Mouse (Mus musculus): ENCODE results near the gene Plcl2. TPM values are rescaled to one million over a fixed set of nuclear protein-coding genes. Genes with fewer than 3 reads are reported as not detected.
A peak's percentile ranks its signal among the peaks of the same experiment; 100 is the strongest.
"Not testable (repeated sequence)": the region's sequence is repeated elsewhere in the genome, so short reads cannot be mapped to it uniquely, and the experiment has no call there.

The Plcl2 gene
- polyA plus RNA-seq, 1 experiment: 6.7 TPM

DNA sequence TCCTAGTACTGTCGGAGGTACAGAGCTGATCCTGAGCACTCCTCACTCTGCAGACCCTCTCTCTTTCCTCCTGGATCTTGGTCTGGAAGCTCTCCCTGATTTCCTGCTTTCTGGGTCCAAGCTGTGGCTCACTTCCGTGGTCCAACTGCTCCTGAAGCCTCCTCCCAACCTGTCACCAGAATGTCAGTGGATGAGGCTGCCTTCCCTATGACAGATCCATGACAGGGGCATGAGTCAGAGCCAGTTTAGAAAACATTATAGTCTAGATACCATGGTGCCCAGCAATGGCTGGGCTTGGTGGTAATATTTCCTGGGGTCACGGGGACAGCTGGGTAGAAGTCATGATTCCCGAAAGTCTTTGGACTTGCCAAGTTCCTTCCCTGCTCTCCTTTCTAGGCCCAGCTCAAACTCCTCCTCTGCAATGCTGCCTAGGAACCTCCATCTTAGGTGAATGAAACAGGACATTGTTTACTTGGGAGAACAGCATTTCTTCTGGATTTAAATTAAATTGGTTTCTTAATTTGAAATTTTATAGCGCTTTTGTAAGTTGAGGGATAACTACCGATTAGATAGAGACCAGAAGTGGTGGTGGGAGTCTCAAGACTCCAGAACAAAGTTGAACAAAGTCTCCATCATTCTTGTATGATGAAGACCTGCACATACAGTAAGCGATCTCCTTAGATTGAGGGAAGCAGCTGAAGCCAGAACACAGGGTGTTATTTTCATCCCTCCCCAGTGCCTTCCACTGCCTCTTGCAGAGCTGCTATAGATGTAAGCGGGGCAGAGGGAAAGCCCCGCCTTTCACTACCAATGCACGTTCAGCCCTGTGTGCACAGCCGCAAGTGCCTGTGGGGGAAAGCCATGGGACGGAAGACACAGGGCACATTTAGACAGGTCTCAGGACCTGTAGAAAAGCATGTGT is 170.7 kb downstream of the Plcl2 start:
- no peaks in the 10 kb centered on the region for H3K27me3 ChIP-seq (ENCODE audit: control insufficient read depth, insufficient read depth, low read length)
- H3K27ac ChIP-seq (ENCODE audit: insufficient read depth, low read depth, low read length): no peak overlapping the region
- H3K36me3 ChIP-seq (ENCODE audit: control insufficient read depth, insufficient read depth, low read length): no peaks in the 10 kb centered on the region
- WGBS: 88% methylated on average over 12 of the region's 12 CpGs
- H3K4me1 ChIP-seq (ENCODE audit: control insufficient read depth, insufficient read depth, insufficient read length, low read length): peaks cover 20% of the 10 kb centered on the region
- TF ChIP-seq POLR2A (IDR thresholded peaks at IDR 0.05; ENCODE audit: low read depth, low read length) (no peak), CTCF (IDR thresholded peaks at IDR 0.05; ENCODE audit: extremely low read depth, insufficient read length, insufficient replicate concordance, low read depth, low read length) (no peak)
- no peak overlapping the region for H3K4me3 ChIP-seq (ENCODE audit: low read depth, low read length)

DNA sequence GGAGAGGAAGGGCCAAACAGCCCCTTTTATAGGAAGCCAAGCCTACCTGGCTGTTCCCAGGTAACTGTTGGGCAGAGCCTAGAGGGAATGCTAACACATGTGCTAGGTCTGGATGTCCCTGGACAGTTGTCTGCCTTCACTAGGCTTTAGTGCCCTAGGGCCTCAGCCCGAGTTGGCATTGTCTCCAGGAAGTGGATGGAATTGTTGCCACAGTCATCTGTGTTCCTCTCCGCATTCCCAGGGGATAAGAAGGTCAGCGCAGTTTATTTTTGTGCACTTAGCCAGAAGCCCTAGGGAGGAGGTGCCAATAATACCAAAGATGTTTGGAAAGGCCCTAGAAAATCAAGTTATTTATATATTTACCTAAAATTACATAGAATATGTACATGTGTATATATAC is 173.5 kb downstream of the Plcl2 start:
- H3K27ac ChIP-seq (ENCODE audit: insufficient read depth, low read depth, low read length): no peak overlapping the region
- peaks cover 22% of the 10 kb centered on the region for H3K4me1 ChIP-seq (ENCODE audit: control insufficient read depth, insufficient read depth, insufficient read length, low read length)
- H3K4me3 ChIP-seq (ENCODE audit: low read depth, low read length): no peak overlapping the region
- WGBS: 33% methylated on average over 3 of the region's 3 CpGs
- H3K36me3 ChIP-seq (ENCODE audit: control insufficient read depth, insufficient read depth, low read length): no peaks in the 10 kb centered on the region
- TF ChIP-seq CTCF (IDR thresholded peaks at IDR 0.05; ENCODE audit: extremely low read depth, insufficient read length, insufficient replicate concordance, low read depth, low read length) (no peak), POLR2A (IDR thresholded peaks at IDR 0.05; ENCODE audit: low read depth, low read length) (no peak)
- no peaks in the 10 kb centered on the region for H3K27me3 ChIP-seq (ENCODE audit: control insufficient read depth, insufficient read depth, low read length)

DNA sequence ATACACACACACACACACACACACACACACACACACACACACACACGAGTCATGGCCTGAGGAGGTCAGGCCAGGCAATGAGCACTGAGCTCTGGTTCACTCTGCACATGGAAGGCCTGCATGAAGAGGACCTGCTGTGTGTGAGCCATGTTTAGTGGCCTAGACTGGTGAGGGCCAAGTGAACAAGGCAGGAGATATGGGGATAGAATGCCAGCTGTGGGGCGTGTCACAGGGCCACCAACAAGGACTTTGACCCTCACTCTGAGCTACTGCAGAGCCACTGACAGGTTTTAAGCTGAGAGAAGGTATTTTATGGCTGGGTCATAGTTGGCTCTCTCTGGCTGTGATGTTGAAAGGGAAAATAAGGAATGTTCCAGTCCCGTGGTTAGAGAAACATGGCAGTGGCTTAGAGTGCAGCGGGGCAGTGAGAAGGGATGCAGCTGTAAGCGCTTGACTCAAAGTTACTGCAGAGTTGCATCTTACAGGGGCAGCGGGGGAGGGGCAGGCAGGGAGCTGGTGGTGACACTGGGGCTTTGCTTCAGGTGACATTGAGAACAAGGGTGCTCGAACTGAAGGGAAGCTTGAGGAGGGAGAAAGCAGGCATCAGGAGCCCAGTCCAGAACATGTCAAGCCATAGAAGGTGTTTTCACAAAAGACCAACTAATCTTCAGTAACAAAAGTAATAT is 175.9 kb downstream of the Plcl2 start:
- Histone ChIP-seq H3K27ac (ENCODE audit: insufficient read depth, low read depth, low read length) (peak overlapping the region; percentile 81), H3K36me3 (ENCODE audit: control insufficient read depth, insufficient read depth, low read length) (0 out of 2 replicates have a peak, but pooled peaks cover 5% of the 10 kb centered on the region), H3K4me3 (ENCODE audit: low read depth, low read length) (no peak overlapping the region), H3K27me3 (ENCODE audit: control insufficient read depth, insufficient read depth, low read length) (no peaks in the 10 kb centered on the region), H3K4me1 (ENCODE audit: control insufficient read depth, insufficient read depth, insufficient read length, low read length) (peaks cover 22% of the 10 kb centered on the region)
- 35% methylated on average over 7 of the region's 7 CpGs for WGBS
- TF ChIP-seq POLR2A (IDR thresholded peaks at IDR 0.05; ENCODE audit: low read depth, low read length) (no peak), CTCF (IDR thresholded peaks at IDR 0.05; ENCODE audit: extremely low read depth, insufficient read length, insufficient replicate concordance, low read depth, low read length) (no peak)

DNA sequence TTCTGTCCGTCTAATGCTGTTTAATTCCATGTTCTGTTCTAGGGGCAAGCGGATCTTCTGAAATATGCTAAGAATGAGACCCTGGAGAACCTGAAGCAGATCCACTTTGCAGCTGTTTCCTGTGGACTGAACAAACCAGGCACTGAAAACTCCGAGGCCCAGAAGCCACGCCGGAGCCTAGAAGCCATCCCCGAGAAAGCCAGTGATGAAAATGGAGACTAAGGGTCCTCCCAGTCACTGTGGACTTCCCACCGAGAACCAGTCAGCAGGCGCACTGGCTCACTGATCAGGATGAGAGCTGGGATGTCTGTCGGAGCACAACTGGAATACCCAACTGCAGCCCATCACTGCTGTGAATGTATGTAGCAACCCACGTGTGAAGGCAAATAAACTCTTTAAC is 178.5 kb downstream of the Plcl2 start:
- H3K4me1 ChIP-seq (ENCODE audit: control insufficient read depth, insufficient read depth, insufficient read length, low read length): peaks cover 20% of the 10 kb centered on the region
- WGBS: 91% methylated on average over 10 of the region's 10 CpGs
- no peak for TF ChIP-seq POLR2A (IDR thresholded peaks at IDR 0.05; ENCODE audit: low read depth, low read length)
- TF ChIP-seq CTCF (IDR thresholded peaks at IDR 0.05; ENCODE audit: extremely low read depth, insufficient read length, insufficient replicate concordance, low read depth, low read length): no peak

DNA sequence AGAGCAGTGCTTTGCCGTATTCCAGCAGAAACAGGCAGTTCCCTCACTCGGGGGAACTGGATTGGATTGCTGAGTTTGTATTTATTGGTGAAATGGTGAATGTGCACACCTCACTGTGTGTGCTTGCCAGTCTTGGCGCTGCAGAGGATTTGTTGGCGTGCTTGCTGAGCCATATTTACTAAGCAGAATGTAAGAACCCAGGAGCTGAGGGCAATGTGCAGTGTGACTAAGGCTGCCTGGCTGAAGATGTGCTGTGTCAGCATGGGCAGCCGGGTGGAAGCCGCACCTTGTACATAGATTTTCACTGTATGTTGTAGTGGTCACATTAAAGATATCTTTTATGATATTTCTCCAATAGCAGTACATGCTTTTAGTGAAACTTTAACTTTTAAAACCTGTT is 178.9 kb downstream of the Plcl2 start:
- Histone ChIP-seq H3K4me3 (ENCODE audit: low read depth, low read length) (no peak overlapping the region), H3K27ac (ENCODE audit: insufficient read depth, low read depth, low read length) (no peak overlapping the region; the same call in 1 of the 2 replicates), H3K36me3 (ENCODE audit: control insufficient read depth, insufficient read depth, low read length) (0 out of 2 replicates have a peak, but pooled peaks cover 5% of the 10 kb centered on the region), H3K4me1 (ENCODE audit: control insufficient read depth, insufficient read depth, insufficient read length, low read length) (peaks cover 17% of the 10 kb centered on the region), H3K27me3 (ENCODE audit: control insufficient read depth, insufficient read depth, low read length) (no peaks in the 10 kb centered on the region)
- no peak for TF ChIP-seq CTCF (IDR thresholded peaks at IDR 0.05; ENCODE audit: extremely low read depth, insufficient read length, insufficient replicate concordance, low read depth, low read length)
- TF ChIP-seq POLR2A (IDR thresholded peaks at IDR 0.05; ENCODE audit: low read depth, low read length): no peak
- WGBS: 66% methylated on average over 6 of the region's 6 CpGs

More for the DNA sequence above, 178.5 kb downstream of the Plcl2 start:
- Histone ChIP-seq H3K27ac (ENCODE audit: insufficient read depth, low read depth, low read length) (no peak overlapping the region; the same call in 1 of the 2 replicates), H3K27me3 (ENCODE audit: control insufficient read depth, insufficient read depth, low read length) (no peaks in the 10 kb centered on the region), H3K4me3 (ENCODE audit: low read depth, low read length) (no peak overlapping the region), H3K36me3 (ENCODE audit: control insufficient read depth, insufficient read depth, low read length) (0 out of 2 replicates have a peak, but pooled peaks cover 5% of the 10 kb centered on the region)

DNA sequence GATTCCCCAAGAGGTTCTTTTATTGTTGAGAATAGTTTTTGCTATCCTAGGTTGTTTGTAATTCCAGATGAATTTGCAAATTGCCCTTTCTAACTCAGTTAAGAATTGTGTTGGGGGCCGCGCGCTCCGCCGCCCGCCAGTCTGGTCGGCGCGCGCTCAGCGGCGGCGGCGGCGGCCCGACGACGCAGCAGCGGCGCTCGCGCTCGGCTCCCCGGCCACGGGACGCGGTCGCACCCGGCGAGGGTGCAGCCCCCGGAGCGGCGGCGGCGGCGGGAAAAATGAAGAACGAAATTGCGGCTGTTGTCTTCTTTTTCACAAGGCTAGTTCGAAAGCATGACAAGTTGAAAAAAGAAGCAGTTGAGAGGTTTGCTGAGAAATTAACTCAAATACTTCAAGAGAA is 189.2 kb downstream of the Plcl2 start:
- H3K4me3 ChIP-seq (ENCODE audit: low read depth, low read length); H3K36me3 ChIP-seq (ENCODE audit: control insufficient read depth, insufficient read depth, low read length); H3K27me3 ChIP-seq (ENCODE audit: control insufficient read depth, insufficient read depth, low read length); H3K27ac ChIP-seq (ENCODE audit: insufficient read depth, low read depth, low read length); H3K4me1 ChIP-seq (ENCODE audit: control insufficient read depth, insufficient read depth, insufficient read length, low read length): not testable (repeated sequence)
- WGBS: 2% methylated on average over 39 of the region's 39 CpGs

Measured in small intestine, adult 2 months (tissue).